Mouse (Mus musculus) spleen, embryonic (tissue): ENCODE data around the gene Npas2.

Source experiments
- CTCF ChIA-PET: fragments of 350-600 bp; sonication (Branson Sonifier 250); formaldehyde crosslinking; loops from one replicate; lab custom pipeline; 2022; lab: Charles Lee

Npas2 gene

GRCm38 (mm10) chr1:39192997-39193861, at the start of gene Npas2:
Gene Npas2 (plus strand): TSS chr1:39193731.
- CTCF ChIA-PET: no interaction called here

DNA sequence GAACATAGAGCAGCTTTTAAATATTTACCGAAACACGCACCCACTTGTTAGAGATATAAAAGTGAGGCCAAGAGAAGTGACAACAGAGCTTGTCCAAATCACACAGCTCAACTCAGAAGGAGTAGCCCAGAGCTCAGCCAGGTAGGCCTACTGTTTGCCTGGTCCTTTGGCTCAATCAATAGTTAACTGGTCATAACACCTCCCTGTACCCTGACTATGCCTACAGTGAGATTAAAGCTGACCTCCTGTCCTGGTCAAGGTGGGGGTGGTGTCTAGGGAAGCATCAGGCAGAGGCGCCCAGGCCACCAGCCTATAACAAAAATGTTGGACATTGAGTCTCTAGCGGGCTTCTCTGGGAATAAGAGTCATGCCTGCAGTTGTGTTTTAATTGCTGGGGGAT, 36.8 kb upstream of the Npas2 start:
- CTCF ChIA-PET: interaction anchor here (0.6 kb wide), 1 partner anchor 1484 kb away, joined by 16 read pairs; no protein-coding TSS in a partner anchor

GRCm38 (mm10) chr1:39160167-39160566, 33.4 kb upstream of the Npas2 start:
- CTCF ChIA-PET: no interaction called here

DNA sequence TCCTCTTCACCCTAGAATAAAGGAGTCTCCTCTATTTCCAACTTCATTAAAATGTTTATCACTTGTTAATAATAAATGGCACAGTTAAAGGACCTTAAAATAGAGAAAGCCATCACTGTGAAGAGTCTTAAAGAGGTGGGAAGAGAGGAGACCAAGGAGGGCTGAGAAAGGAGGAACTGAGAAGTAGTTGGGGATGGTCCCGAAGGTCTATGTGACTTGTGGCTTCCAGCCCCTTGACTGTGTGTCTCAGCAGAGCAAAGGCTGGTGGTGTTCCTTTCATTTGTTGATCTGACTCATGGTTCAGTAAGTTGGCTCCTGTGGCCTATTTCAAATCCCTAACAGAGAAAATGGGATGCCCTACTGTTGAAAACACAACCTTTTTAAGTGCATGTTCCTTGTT, 30.5 kb upstream of the Npas2 start:
- CTCF ChIA-PET: no interaction called here

- CTCF ChIA-PET: no interaction called here
Observed at GRCm38 (mm10) chr1:39176690-39177089, 16.8 kb upstream of the Npas2 start.

- CTCF ChIA-PET: no interaction called here
Observed at GRCm38 (mm10) chr1:39177211-39177610, 16.3 kb upstream of the Npas2 start.

GRCm38 (mm10) chr1:39179806-39180205, 13.7 kb upstream of the Npas2 start:
- CTCF ChIA-PET: no interaction called here

DNA sequence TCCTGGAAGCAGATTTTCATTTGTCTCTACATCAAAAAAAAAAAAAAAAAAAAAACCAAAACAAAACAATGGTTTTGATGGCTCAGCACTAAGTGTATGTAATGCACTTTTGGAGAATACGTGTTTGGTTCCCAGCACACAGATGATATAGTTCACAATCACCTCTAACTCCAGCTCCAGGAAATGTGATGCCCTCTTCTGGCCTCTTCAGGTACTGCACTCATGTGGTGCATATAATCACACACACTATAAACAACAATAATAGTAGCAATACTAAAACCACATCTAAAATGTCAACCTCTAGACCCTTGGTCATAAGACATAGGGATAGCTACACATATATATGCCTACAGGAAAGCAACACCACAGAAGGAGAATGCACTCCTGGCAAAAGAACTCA, 13.0 kb upstream of the Npas2 start:
- CTCF ChIA-PET: no interaction called here

- CTCF ChIA-PET: no interaction called here
Observed at GRCm38 (mm10) chr1:39181901-39182300, 11.6 kb upstream of the Npas2 start.

DNA sequence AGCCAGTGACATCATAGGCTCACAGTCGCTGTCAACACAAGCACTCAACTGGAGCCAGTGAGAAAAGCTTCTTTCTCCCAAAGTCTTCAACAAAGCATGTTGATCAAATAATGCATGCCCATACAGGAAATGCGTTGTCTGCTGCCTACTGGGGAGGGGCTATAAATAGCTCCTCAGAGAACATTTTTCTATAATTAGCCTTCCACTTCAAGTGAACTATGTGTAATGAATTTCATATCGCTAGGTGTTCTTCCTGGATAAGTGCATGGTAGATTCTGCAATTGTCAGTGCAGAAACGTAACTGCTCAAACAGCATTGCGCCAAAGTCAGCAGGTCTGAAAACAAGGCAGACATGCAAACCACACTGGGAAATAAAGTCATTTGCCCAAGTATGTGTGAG, 7.7 kb upstream of the Npas2 start:
- CTCF ChIA-PET: no interaction called here

DNA sequence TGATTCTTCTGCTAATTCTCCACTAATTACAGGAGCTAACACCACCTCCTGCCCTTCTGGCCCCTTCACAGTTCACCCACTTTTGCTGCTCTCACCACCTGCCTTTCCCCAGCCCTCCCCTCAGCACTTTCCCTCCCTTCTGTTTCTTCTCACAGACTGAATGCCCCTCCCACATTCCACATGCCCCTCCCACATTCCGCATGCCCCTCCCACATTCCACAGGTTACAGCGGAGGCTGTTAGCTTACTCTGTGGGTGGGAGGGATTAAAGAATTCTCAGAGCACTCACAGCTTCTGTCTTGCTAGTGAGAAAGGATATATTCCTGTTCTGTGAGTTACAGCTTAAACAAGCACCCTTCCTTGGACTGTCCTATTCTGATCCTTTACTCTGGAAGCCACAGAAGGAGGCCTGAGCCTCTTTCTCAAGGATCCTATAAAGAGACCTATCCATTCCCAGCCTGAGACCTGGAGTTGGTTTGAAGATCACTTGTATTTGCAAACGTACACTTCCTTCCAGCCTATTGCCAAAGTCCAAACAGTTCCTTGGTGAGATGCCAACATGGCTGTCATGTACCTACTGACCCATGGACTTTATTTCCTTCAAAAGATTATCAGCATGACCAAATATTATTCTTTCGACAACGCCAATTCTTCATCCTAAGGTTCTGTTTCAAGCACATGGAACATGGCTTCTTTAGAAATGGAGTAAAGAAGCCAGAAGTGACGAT, 6.7 kb upstream of the Npas2 start:
- CTCF ChIA-PET: no interaction called here

DNA sequence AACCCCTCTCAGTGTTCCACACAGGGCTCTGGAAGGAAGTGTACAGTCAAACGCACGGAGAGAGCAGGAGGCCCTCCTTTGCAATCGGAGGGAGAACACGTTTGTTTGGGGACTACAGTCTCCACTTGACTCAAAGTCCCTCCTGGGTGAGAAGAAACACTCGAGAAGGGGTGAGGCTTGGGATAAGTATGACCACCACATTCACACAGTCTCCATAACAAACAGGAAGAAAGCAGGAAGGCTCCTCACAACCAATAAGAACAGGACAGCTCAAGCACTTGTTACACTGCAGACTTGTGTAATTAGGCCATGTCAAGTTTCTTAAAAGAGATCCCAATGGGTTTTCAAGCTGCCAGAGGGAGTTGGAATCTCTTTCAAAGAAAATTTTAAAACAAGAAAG, 2.4 kb upstream of the Npas2 start:
- CTCF ChIA-PET: no interaction called here

DNA sequence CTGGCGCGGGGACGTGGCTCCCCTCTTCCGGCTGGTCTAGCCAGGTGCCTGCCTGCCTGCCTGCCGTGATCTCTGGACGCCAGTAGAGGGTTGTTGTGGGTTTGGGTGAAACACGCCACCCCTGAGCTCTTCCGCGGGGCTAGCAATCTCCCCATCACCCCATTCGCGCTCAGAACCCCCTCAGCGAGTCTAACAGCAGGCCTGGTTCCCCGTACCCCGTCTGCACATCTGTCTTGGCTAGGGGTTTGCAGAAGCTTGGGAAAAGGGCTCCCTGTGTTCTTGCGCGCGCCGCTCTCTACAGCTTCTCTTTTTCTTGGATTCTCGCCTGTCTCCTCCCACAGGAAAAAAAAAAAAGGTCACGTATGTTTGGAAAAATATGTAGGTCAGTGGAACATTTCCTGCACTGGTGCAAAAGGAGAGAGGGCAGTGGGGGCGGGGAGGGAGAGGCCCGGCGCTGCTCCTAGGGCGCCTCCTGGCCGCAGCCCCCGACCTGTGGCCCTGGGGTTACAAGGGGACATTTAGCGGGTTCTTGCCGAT, 1.0 kb upstream of the Npas2 start:
- CTCF ChIA-PET: no interaction called here

- CTCF ChIA-PET: no interaction called here
Observed at GRCm38 (mm10) chr1:39193862-39194675, 538 bp downstream of the Npas2 start.

- CTCF ChIA-PET: no interaction called here
Observed at GRCm38 (mm10) chr1:39194959-39195358, 1.4 kb downstream of the Npas2 start.

- CTCF ChIA-PET: interaction anchor here (0.5 kb wide), 1 partner anchor 41 kb away, joined by 3 read pairs; no protein-coding TSS in a partner anchor
Observed at GRCm38 (mm10) chr1:39196126-39196525, 2.6 kb downstream of the Npas2 start.

DNA sequence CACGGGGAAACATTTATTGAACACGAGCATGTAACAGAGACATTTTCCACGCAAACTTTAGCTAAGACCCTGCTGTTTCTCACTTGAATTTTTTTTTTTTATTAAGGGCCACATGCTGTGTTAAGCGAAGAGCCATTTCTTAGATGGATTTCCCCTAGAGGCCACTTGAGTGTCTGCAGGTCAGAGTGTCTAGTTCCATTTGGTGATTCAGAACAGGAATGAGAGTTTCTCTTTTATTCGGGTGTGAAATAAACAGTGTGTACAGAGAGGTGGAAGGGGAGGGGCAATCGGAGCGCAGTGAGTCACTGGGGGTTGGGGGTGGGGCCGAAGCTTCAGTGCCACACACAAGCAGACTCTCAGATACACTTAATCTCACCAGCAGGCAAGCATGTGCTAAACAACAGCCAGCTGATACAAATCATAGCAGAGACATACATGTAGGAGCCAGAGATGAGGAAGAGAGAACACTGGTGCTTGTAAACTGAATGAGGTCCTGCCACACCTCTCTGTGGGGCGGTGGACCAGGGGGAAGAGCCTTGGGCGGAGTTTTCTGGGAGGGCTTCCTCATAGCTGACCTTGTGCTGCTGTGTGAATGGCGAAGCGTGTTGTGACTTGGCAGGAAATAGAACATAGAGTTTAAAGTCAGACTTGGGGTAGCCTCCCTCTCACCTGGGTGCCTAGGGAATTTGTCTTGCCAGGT, 3.3 kb downstream of the Npas2 start:
- CTCF ChIA-PET: no interaction called here

DNA sequence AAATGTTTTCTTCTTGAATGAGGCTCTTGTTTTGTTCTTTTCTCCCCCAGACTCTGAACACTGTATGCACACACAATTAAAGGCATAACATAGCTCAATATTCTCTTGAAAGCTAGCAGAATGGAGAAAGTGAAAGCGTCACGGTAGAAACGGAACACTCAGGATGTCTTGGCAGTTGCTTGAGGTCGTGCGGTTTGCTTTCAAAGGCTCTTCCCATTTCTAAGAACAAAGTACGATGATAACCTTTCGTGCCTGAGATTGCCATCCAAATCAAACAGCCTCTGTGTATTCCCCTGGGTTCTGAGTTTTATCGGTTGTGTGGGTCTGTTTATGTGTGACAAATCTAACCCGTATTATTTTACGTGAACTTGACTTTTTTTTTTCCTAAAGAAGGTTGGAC, 11.5 kb downstream of the Npas2 start:
- CTCF ChIA-PET: no interaction called here

DNA sequence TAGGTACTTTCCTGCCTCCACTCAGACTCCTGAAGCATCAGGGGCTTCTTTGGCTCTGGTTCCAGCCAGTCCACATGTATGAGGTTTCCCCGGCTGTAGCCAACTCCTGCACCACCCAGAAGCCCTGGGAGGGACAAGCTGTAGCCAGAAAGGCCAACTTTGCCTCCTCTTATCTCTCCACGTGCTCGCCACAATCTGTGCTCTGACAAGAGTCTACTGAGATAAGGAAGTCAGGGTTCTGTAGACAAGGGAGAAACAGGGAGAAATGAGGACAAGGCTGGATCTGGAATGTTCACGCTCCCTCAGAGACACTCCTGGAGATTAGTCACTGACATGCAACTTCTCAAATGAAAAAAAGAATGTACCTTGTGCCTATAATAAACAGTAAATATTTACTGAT, 12.2 kb downstream of the Npas2 start:
- CTCF ChIA-PET: interaction anchor here (0.6 kb wide), 1 partner anchor 776 kb away, joined by 3 read pairs; no protein-coding TSS in a partner anchor

- CTCF ChIA-PET: interaction anchor here (0.7 kb wide), 1 partner anchor 221 kb away, joined by 3 read pairs; no protein-coding TSS in a partner anchor
Observed at GRCm38 (mm10) chr1:39206942-39207341, 13.4 kb downstream of the Npas2 start.

GRCm38 (mm10) chr1:39210928-39211327, 17.4 kb downstream of the Npas2 start:
- CTCF ChIA-PET: no interaction called here
